Mouse (Mus musculus): ENCODE results near the gene Rhox4g.
"Not testable (repeated sequence)": the region's sequence is repeated elsewhere in the genome, so short reads cannot be mapped to it uniquely, and the experiment has no call there.

Rhox4g gene

DNA sequence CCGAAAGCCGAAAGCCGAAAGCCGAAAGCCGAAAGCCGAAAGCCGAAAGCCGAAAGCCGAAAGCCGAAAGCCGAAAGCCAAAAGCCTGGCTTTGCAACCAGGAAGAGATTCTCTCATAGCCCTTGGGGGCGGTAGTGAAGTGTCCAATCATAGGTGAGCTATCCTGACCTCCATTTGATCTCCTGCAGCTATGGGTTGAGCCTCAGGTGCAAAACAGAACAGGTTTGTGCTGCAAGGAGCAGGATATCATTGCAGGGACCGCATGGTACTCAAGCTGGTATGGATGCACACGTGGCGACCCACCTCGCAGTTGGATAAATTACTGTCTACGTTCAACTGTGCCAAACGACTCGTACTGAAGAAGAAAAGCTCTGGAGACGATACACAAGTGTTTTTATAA lies at the start of gene Rhox4g:
TSS of gene Rhox4g (minus strand) at position 101 of the 400 bp plus-strand sequence.
- DNase-seq: not testable (repeated sequence)

DNA sequence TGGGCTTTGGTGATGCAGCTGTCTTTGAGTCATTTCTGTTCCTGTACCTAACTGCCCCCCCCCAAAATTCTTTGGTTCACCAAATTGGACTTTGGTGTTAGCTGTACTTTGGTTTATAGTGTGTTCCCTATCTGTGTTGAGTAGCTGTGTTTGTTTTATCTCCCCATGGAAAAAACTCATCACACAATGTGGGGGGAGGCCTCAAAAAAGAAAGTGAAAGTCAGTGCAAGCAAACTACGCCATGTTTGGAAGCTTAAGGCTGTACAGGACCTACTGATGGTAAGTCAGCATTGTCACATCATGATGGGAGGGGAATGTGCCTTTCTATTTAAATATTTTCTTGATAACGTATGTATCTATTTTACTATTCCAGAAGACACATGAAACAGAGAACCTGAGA lies 41.1 kb upstream of the Rhox4g start:
- no peak for DNase-seq

DNA sequence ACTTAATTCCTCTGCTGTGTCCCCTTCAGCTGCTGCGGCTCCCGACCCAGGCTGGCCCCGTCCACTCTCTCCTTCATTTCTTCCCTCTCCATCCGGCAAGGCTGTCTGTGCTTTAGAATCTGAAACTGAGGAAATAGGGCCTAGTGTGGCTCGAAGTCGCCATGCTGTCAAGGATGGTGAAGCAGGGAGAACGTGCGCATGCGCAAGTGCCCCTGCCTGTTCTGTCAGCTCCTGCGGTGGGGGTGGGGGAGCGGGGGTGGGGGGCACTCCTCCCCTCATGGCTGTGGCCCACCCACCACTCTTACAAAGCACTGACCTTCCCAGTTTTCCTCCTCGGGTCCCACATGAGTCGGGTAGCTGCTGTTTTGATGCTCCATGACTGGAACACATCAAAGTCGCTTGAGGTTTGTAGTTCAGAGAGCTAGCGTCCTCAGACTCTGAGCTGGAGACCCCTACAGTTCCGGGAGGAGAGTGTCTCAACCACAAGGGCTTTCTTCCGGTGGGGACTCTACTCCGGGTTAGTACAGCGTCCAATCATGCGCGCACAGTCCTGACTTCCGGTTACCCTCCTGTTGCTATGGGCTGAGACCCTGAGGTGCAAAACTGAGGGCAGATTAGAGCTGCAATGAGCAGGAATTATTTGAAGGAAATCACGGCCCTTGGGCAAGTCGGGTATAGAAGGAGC lies 32.0 kb upstream of the Rhox4g start:
- DNase-seq: no peak

DNA sequence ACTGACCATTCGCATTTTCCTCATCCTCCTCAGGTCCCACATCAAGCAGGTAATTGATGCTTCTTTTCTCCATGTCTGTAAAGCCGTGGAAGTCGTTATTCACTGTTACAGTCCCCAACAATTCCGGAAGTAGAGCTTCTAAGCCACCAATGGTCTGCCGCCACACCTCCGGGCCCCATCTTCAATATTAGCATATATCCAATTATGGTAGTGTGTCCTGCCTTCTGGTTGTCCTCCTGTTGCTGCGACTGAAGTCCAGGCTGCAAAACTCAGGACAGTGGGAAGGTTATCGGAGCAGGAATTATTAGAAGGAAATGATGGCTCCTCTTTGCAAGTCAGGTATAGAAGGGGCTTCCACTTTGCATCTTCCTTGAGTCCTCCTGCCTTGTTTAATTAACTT lies 22.1 kb upstream of the Rhox4g start, which contains the start of gene Rhox2h:
TSS of gene Rhox2h (minus strand) at position 101 of the 400 bp plus-strand sequence.
- DNase-seq: not testable (repeated sequence)

DNA sequence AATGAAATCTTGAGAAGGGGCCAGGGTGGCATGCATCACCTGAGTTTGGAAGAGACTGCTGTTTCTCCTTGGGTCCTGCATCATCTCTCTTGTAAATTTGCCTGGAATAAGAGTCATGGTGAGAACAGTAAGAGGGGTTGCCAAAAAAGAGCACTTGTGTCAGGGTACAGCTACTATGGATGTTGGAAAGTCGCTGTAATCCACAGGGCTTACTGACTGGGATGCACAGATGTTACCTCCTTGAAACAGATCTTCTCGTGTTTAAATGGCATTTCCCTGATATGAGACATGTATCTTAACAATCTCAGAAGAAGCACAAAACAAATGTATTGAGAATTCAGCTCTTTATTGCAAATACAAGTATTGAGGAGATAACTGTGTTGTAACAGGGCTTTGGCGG lies 17.5 kb upstream of the Rhox4g start, which contains the start of gene Rhox3h:
TSS of gene Rhox3h (minus strand) at position 101 of the 400 bp plus-strand sequence.
- not testable (repeated sequence) for DNase-seq

DNA sequence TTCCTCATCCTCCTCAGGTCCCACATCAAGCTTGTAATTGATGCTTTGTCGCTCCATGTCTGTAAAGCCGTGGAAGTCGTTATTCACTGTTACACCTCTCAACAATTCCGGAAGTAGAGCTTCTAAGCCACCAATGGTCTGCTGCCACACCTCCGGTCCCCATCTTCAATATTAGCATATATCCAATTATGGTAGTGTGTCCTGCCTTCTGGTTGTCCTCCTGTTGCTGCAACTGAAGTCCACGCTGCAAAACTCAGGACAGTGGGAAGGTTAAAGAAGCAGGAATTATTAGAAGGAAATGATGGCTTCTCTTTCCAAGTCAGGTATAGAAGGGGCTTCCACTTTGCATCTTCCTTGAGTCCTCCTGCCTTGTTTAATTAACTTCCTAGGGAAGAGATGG lies 7.8 kb downstream of the Rhox4g start, which contains the start of gene Rhox2g:
TSS of gene Rhox2g (minus strand) at position 101 of the 400 bp plus-strand sequence.
- DNase-seq: not testable (repeated sequence)

DNA sequence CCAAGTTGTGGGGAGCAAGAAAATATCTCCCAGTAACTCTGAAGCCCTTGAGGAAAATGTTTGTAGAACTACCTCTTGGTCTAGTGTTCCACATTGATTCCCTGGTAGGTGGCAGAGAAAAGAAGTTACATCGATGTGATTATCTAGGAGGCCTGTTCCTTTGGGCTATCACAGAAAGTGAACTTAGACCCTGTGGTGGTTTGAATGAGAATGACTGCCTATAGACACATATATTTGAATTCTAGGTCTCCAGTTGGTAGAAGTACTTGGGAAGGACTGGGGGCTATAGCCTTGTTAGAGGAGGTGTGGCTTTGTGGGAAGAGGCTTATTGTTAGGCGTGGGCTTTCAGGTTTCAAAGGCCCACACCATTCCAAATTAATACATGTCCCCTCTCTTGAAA lies 22.6 kb downstream of the Rhox4g start, which contains the start of gene Rhox3g:
TSS of gene Rhox3g (minus strand) at position 101 of the 400 bp plus-strand sequence.
- not testable (repeated sequence) for DNase-seq

DNA sequence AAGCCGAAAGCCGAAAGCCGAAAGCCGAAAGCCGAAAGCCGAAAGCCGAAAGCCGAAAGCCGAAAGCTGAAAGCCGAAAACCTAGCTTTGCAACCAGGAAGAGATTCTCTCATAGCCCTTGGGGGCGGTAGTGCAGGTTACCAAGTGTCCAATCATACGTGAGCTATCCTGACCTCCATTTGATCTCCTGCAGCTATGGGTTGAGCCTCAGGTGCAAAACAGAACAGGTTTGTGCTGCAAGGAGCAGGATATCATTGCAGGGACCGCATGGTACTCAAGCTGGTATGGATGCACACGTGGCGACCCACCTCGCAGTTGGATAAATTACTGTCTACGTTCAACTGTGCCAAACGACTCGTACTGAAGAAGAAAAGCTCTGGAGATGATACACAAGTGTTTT lies 43.5 kb downstream of the Rhox4g start, which contains the start of gene Rhox4f:
TSS of gene Rhox4f (minus strand) at position 101 of the 400 bp plus-strand sequence.
- DNase-seq: not testable (repeated sequence)

All from kidney, postnatal 14 days (tissue).